Mouse (Mus musculus) regulatory T cell (primary cell): ENCODE results near the gene Wdr37.

Experiments used
- in situ Hi-C: fragments of 300-600 bp; cut with MboI, MseI; formaldehyde crosslinking; loops from one replicate; pipeline ENCODE4 v1.15.1; 2025; ENCODE audit warnings: high pct_unique_total_duplicates

The Wdr37 gene

DNA sequence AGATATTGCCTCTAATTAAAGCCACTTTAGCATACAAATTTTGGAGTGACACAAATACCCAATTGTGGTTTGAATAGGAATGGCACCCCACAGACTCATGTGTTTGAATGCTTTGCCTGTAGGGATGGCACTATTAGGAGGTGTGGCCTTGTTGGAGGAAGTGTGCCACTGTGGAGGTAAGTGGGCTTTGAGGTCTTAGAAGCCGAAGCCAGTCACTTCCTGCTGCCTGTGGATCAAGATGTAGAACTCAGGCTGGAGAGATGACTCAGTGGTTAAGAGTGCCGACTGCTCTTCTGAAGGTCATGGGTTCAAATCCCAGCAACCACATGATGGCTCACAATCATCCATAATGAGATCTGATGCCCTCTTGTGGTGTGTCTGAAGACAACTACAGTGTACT is 30.8 kb downstream of the Wdr37 start:
- in situ Hi-C loops, result no loop called here

GRCm38 (mm10) chr13:8839937-8840336 is 31.8 kb downstream of the Wdr37 start:
- in situ Hi-C loops, result no loop called here

DNA sequence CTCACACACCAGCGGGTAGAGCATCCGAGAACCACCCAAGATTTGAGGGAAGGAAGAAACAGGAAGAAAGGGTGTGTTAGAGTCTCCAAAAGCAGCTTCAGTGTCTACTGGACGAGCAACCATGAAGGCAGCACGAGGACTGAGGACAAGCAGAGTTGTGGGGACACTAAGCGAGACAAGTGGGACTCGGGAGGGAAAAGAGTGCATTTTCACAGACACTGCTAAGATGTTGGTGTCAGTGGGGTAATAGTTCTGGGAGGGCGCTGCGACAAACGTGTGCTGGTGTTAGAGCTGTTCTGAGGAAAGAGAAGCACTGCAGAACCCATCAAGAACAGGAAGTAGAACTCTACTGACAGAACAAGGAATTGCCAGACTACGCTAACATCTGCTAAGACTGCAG is 32.6 kb downstream of the Wdr37 start:
- in situ Hi-C loops, result no loop called here

- in situ Hi-C loops, result no loop called here
Observed at GRCm38 (mm10) chr13:8838394-8838793, 33.3 kb downstream of the Wdr37 start.

DNA sequence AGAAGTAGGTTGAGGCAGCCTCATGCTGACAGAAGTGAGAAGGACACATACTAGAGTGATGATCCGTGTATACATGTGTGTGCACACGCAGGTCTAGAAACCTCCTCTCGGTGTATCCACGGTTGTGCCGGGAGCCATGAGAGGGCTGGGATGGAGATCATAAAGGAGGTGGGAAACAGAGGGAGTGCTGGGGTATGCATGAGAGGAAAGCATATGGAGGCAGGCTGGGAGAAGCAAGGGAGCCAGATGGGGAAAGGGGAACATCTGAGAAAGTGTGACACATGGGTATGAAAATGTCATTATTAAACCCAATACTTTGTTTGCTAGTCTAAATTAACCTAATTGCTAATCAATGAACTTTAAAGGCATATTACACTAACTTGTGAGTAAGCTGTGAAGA is 37.1 kb downstream of the Wdr37 start:
- in situ Hi-C loops, result no loop called here

GRCm38 (mm10) chr13:8831546-8832251 is 40.0 kb downstream of the Wdr37 start:
- in situ Hi-C loops, result no loop called here

GRCm38 (mm10) chr13:8830696-8831095 is 41.0 kb downstream of the Wdr37 start:
- in situ Hi-C loops, result no loop called here

GRCm38 (mm10) chr13:8829784-8830183 is 41.9 kb downstream of the Wdr37 start:
- in situ Hi-C loops, result no loop called here

GRCm38 (mm10) chr13:8828946-8829345 is 42.8 kb downstream of the Wdr37 start:
- in situ Hi-C loops, result no loop called here

DNA sequence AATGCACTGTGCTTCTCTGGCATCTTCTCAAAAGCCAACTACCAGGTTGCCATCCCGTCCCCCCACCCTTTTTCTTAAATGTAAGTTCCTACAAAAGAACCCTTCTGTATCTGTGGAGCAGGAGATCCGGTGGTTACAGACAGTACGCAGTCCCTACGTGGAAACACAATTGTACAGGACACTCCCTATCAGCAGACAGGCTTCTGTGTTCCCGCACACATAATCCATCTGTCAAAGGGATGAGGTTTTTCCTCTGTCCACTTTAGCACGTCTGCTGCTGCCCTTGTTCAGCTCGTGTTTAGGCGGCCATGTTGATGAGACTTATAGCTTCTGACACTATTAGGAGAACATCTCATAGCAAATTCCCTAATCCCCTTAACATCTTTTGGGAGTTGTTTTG is 48.2 kb downstream of the Wdr37 start:
- in situ Hi-C loops, result no loop called here

DNA sequence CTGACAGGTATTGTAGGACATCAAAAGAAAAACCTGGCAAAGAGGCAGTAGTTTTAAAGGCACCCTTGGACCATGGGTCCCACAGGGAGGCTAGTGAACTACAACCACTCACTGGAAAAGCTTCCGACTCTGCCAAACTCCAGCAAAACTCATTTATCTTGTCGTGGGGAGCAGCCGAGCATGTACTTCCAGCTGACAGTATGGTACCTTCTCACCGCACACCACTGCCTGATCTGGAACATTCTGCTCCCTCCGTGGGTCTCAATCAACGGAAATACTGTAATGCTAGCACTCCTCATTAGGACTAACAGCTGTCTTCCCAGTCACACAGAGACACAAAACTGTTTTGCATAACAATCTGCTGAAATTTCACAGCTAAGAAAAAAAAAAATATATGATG is 48.6 kb downstream of the Wdr37 start:
- in situ Hi-C loops, result no loop called here

DNA sequence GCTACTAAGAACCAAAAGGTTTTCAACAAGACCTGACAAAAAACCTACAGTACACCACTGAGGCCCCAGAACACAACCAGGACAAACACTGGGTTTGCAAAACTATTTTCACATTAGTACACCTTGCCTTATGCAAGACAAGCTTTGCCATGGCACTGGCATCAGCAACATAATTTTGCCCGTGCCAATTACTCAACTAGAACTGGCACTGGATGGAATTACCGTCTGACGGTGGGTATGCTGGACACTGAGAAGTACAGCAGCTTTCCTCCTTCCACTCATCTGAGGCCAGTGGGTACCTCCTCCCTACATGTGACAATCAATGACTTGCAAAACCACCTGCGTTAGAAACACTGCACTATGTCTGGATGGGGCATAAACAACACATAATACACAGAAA is 49.5 kb downstream of the Wdr37 start:
- in situ Hi-C loops, result no loop called here

DNA sequence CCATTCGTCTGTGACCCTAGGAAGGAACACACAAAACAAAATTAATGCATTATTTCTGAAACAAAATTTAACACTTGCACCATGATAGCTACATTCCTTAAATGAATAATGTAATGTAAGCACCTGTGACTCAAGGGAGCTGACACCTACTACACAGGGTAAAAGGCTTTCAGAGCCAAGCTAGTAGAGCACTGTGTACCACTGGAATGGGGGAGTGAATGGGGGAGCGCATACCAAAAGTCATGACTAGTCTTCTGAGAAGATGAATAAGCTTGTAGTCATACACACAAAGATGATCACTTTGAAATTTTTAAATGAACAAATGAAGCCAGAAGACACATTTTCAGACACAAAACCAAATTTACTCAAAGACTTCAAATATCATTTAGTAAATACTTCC is 65.8 kb downstream of the Wdr37 start:
- in situ Hi-C loops, result no loop called here

DNA sequence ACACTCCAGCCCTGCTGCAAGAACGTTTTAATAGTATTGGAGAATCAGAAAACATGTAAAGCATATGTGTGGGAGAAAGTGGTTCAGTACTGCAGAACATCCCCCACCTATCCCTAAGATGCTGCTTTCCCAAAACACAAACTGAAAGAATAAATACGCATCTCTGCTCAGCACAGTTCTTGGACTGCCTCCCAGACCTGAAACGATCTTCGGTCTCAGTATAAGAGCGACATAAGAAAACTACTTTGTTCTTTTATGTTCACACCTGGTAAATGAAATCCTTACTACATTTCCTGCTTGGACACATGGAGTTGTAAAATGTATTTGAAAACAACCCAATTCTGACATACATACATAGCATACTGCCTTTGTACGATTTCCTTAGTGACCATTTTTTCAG is 71.1 kb downstream of the Wdr37 start:
- in situ Hi-C loops, result no loop called here

GRCm38 (mm10) chr13:8793217-8793616 is 78.5 kb downstream of the Wdr37 start:
- in situ Hi-C loops, result loop anchor here (25.0 kb wide), 1 partner anchor 1956 kb away; no protein-coding TSS in a partner anchor

DNA sequence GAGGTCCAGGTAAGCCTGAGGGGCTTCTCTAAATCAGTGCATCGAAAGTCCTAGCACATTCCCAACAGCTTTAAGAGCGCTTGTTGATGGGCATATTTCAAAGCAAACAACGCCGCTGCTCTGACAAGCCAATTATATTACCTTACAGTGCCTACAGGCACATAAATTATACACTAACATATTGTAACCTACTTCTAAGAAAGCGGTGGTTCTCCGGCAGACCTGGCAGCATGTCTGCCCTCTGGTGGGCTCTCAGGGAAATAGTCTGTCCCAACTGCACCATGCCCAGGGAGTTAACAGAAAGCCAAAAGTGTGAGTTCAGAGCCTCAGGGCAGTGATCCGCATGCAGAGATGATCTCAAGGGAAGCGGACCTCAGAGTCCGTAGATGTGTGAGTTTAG is 86.5 kb downstream of the Wdr37 start:
- in situ Hi-C loops, result loop anchor here (25.0 kb wide), 1 partner anchor 1948 kb away; no protein-coding TSS in a partner anchor

- in situ Hi-C loops, result loop anchor here (25.0 kb wide), 1 partner anchor 1947 kb away; no protein-coding TSS in a partner anchor
Observed at GRCm38 (mm10) chr13:8784308-8785061, 87.2 kb downstream of the Wdr37 start.

DNA sequence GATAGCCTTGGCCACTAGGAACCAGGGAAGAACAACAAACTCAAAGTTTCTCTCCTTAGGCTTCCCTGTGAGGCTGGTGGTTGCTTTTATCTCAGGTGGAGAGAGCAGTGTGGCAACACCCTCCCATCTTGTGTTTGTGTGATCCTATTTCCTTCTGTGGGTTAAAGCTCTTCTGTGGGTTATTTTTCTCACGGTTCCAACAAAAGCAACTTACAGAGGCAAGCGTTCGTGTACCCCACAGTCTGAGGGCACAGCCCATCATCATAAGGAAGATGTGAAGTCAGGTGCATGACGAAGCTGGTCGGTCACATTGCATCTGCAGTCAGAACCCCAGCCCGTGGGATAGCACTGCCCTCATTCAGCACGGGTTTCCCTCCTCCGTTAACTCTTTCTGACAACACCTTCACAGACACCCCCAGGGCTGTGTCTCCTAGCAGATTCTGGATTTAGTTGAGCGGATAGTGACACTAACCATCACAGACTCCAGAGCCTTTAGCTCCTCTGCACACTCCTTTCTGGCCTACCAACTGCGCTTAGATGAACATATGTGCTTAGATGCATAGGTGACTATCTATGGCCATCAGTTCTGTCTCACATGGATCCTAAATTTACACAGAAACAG is 87.9 kb downstream of the Wdr37 start:
- in situ Hi-C loops, result loop anchor here (25.0 kb wide), 1 partner anchor 1946 kb away; no protein-coding TSS in a partner anchor

GRCm38 (mm10) chr13:8782636-8783035 is 89.1 kb downstream of the Wdr37 start:
- in situ Hi-C loops, result loop anchor here (25.0 kb wide), 1 partner anchor 1945 kb away; no protein-coding TSS in a partner anchor

DNA sequence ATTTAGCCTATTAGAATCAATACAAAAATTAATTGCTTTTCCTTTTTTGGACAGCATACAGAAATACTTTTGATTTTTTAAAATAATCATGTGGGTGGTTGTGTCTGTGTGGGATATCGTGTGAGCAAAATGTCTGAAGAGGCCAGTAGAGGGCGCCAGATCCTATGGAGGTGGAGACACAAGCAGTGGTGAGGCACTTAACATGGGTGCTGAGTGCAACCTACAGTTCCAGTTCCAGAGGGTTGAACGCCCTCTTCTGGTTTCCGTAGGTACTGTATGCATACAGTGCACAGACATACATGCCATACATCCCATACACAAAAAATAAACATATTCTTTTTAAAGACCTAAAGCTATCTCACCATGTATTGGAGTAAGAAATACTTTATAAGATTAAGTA is 91.3 kb downstream of the Wdr37 start:
- in situ Hi-C loops, result loop anchor here (25.0 kb wide), 1 partner anchor 1943 kb away; no protein-coding TSS in a partner anchor

DNA sequence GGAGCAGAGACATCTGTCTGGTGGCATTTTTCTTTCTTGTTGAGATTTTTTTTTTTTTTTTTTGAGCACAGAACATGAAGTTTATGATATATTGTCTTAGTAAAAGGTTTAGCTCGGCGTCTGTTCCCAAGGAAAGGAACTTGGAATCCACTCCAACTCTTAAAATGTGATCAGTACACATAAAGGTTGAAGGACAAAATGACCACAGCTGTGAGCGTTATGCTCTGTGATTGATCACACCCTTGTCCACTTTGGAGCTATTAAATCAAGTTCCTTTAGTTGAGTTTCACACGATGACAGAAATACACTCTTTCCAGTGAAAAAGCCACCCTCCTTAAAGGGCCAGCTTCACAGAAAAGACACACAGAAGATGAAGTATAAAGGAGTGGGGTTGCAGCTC is 101.1 kb downstream of the Wdr37 start:
- in situ Hi-C loops, result no loop called here

GRCm38 (mm10) chr13:8769654-8770227 is 102.0 kb downstream of the Wdr37 start:
- in situ Hi-C loops, result no loop called here
